Mouse (Mus musculus): Measurements from ENCODE around the gene Vps13a.

The Vps13a gene

GRCm38 (mm10) chr19:16576790-16577189 is 203.9 kb downstream of the Vps13a start:
- DNase-seq: no peak

All from B cell, adult 2 months (primary cell).